Mouse (Mus musculus): ENCODE measurements at regions not wholly inside any gene's neighbourhood (a gene's known extent, or its start where the extent isn't known, plus 50 kb on each side); places are given as distances from the start of the nearest gene placed in this dataset.

GRCm38 (mm10) chr7:129134661-129135215 lies 122.1 kb upstream of the Plpp4 start:
- TF ChIP-seq CTCF (IDR thresholded peaks at IDR 0.05; ENCODE audit: control insufficient read depth, insufficient read depth, insufficient read length), result no peak
- no peak for TF ChIP-seq USF1 (IDR thresholded peaks at IDR 0.05; ENCODE audit: low read depth)
- no peak for TF ChIP-seq MAX (IDR thresholded peaks at IDR 0.05)
- TF ChIP-seq CEBPB (IDR thresholded peaks at IDR 0.05; ENCODE audit: low read depth), result no peak
- no peak for TF ChIP-seq MYOD1 (IDR thresholded peaks at IDR 0.05; ENCODE audit: control insufficient read depth, insufficient read length, low read depth)
- TF ChIP-seq MYOG (IDR thresholded peaks at IDR 0.05; ENCODE audit: control insufficient read depth, extremely low read depth, insufficient read length), result no peak
- no peak for TF ChIP-seq FOSL1 (IDR thresholded peaks at IDR 0.05; ENCODE audit: insufficient read depth, low read length, poor library complexity, severe bottlenecking)
